Mouse (Mus musculus): ENCODE results near the gene Ephb1.

Ephb1 gene

GRCm38 (mm10) chr9:102069151-102069882 lies 285.2 kb downstream of the Ephb1 start:
- no peak for DNase-seq (ENCODE audit: low spot score in 2 of 2)

- no peak for DNase-seq (ENCODE audit: low spot score in 2 of 2)
Measured at GRCm38 (mm10) chr9:102066601-102067000, 287.9 kb downstream of the Ephb1 start.

GRCm38 (mm10) chr9:102045886-102046285 lies 308.6 kb downstream of the Ephb1 start:
- DNase-seq (ENCODE audit: low spot score in 2 of 2), result no peak

- DNase-seq (ENCODE audit: low spot score in 2 of 2), result no peak
Measured at GRCm38 (mm10) chr9:102045111-102045861, 309.2 kb downstream of the Ephb1 start.

- DNase-seq (ENCODE audit: low spot score in 2 of 2), result no peak
Measured at GRCm38 (mm10) chr9:102039011-102039733, 315.3 kb downstream of the Ephb1 start.

GRCm38 (mm10) chr9:102036132-102036531 lies 318.4 kb downstream of the Ephb1 start:
- no peak for DNase-seq (ENCODE audit: low spot score in 2 of 2)

GRCm38 (mm10) chr9:102033231-102033630 lies 321.3 kb downstream of the Ephb1 start:
- DNase-seq (ENCODE audit: low spot score in 2 of 2), result no peak

- no peak for DNase-seq (ENCODE audit: low spot score in 2 of 2)
Measured at GRCm38 (mm10) chr9:102032376-102032775, 322.1 kb downstream of the Ephb1 start.

- no peak for DNase-seq (ENCODE audit: low spot score in 2 of 2)
Measured at GRCm38 (mm10) chr9:102029661-102030060, 324.8 kb downstream of the Ephb1 start.

GRCm38 (mm10) chr9:102026136-102026535 lies 328.4 kb downstream of the Ephb1 start:
- no peak for DNase-seq (ENCODE audit: low spot score in 2 of 2)

- no peak for DNase-seq (ENCODE audit: low spot score in 2 of 2)
Measured at GRCm38 (mm10) chr9:102025141-102025540, 329.4 kb downstream of the Ephb1 start.

GRCm38 (mm10) chr9:102015516-102015915 lies 339.0 kb downstream of the Ephb1 start:
- DNase-seq (ENCODE audit: low spot score in 2 of 2), result no peak

GRCm38 (mm10) chr9:102007706-102008105 lies 346.8 kb downstream of the Ephb1 start:
- DNase-seq (ENCODE audit: low spot score in 2 of 2), result no peak

GRCm38 (mm10) chr9:102006539-102006938 lies 348.0 kb downstream of the Ephb1 start:
- DNase-seq (ENCODE audit: low spot score in 2 of 2), result no peak

- no peak for DNase-seq (ENCODE audit: low spot score in 2 of 2)
Measured at GRCm38 (mm10) chr9:102002920-102003319, 351.6 kb downstream of the Ephb1 start.

GRCm38 (mm10) chr9:102002186-102002585 lies 352.3 kb downstream of the Ephb1 start:
- DNase-seq (ENCODE audit: low spot score in 2 of 2), result no peak

- no peak for DNase-seq (ENCODE audit: low spot score in 2 of 2)
Measured at GRCm38 (mm10) chr9:102001633-102002165, 352.8 kb downstream of the Ephb1 start.

- DNase-seq (ENCODE audit: low spot score in 2 of 2), result no peak
Measured at GRCm38 (mm10) chr9:101999690-102000089, 354.8 kb downstream of the Ephb1 start.

GRCm38 (mm10) chr9:101996771-101997500 lies 357.6 kb downstream of the Ephb1 start:
- DNase-seq (ENCODE audit: low spot score in 2 of 2), result no peak

GRCm38 (mm10) chr9:101996183-101996582 lies 358.3 kb downstream of the Ephb1 start:
- no peak for DNase-seq (ENCODE audit: low spot score in 2 of 2)

GRCm38 (mm10) chr9:101995423-101996156 lies 358.9 kb downstream of the Ephb1 start:
- no peak for DNase-seq (ENCODE audit: low spot score in 2 of 2)

Data from frontal cortex, postnatal 14 days (tissue).